In the genomic region with DNA sequence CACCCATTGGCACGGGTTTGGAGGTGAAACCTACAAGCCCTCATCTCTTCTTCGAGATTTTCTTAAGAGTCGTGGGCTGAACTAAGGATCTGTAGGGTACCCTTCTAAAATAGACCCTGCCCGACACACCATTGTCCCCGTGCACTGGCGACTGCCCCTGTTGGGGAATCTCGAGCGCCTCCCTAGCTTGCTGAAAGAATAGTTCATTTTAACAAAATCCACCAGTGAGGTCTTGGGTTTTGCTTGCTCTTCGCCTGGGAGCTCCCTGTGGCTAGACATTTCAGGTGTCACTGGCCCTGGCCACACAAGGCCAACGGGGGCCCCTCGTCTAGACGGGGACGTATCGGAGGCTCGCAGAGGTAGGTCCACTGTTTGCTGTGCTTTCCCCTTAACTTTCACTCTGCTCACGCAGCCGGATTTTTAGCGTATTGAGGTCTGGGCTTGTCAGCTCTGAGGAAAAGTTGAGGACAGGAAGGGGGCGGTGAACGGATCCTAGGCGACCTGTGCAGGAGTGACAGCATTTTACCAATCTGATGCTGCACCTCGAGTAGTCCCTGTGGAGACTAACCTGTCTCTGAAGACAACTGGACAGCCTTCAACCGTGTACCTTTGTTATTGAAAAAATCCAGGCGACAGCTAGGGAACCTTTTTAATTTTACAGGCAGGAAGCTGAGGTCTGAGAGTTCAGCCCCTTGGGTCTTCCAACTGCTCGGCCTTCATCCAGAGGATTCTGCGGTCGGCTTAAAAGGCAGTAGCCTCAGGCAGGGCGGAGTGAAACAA, we compare ENCODE assay signal across 7 mouse cellular contexts. TPM values are rescaled to one million over a fixed set of nuclear protein-coding genes. Genes with fewer than 3 reads are reported as not detected.
A peak's percentile ranks its signal among the peaks of the same experiment; 100 is the strongest.
DNase-seq lines count a peak whose midpoint lies in the region; ATAC-seq and TF ChIP-seq lines count a peak whose summit lies in the region.

No protein-coding gene starts in this region.

- H3K27ac ChIP-seq in cerebellum, adult 2 months (ENCODE audit: insufficient read depth, low read length): peak overlapping the region; percentile 4; the same call in 1 of the 2 replicates
- peak overlapping the region; percentile 94 for H3K27ac ChIP-seq in hindbrain, embryonic 13.5 days

- H3K4me1 ChIP-seq in cerebellum, adult 2 months (ENCODE audit: control insufficient read depth, insufficient read depth, low read length): no peaks in the 10 kb centered on the region; the same call in 1 of the 2 replicates
- H3K4me1 ChIP-seq in hindbrain, embryonic 13.5 days (replicated peaks): peaks cover 57% of the 10 kb centered on the region
- peaks cover 33% of the 10 kb centered on the region for H3K4me1 ChIP-seq in megakaryocyte, embryonic 14.5 days

- H3K4me3 ChIP-seq in cerebellum, adult 2 months (replicated peaks; ENCODE audit: insufficient read depth, low read depth, low read length): peak overlapping the region; percentile 71
- H3K4me3 ChIP-seq in hindbrain, embryonic 13.5 days: peak overlapping the region; percentile 76
- peak overlapping the region; percentile 89 for H3K4me3 ChIP-seq in megakaryocyte, embryonic 14.5 days (replicated peaks)

- intact Hi-C loops in left cerebral cortex, postnatal 10 days (cut with DNase I): loop anchor here (5.0 kb wide), 2 partner anchors 46 to 74 kb away; no protein-coding TSS in a partner anchor

- H3K4me2 ChIP-seq in hindbrain, embryonic 13.5 days: peak overlapping the region; percentile 90

- peak; percentile 58 for DNase-seq in NIH3T3 (ENCODE audit: low read depth)
- peak; percentile 33 to 37 for DNase-seq in cerebellum, adult 2 months
- DNase-seq in left cerebral cortex, postnatal 10 days (ENCODE audit: extremely low spot score in 1 of 2, low spot score in 2 of 2): peak; percentile 40 to 62
- DNase-seq in right cerebral cortex, postnatal 4 days: peak; percentile 49

- ATAC-seq in frontal cortex, adult (ENCODE audit: low TSS enrichment): peak; percentile 69
- peak; percentile 59 for ATAC-seq in hindbrain, embryonic 13.5 days (ENCODE audit: low FRiP score)

- TF ChIP-seq POLR2A in cerebellum, adult 2 months (IDR thresholded peaks at IDR 0.05; ENCODE audit: borderline replicate concordance, insufficient read depth, low read length): no peak

- H3K9me3 ChIP-seq in hindbrain, embryonic 13.5 days: no peaks in the 10 kb centered on the region
- peaks cover 1% of the 10 kb centered on the region for H3K9me3 ChIP-seq in megakaryocyte, embryonic 14.5 days

- no peak for TF ChIP-seq CTCF in cerebellum, adult 2 months (IDR thresholded peaks at IDR 0.05; ENCODE audit: borderline replicate concordance, insufficient read depth, low read depth, low read length)

- 1% methylated on average over 28 of the region's 28 CpGs for WGBS in cerebellum, adult 2 months
- WGBS in hindbrain, embryonic 13.5 days: 0% methylated on average over 28 of the region's 28 CpGs

- no peaks in the 10 kb centered on the region; the same call in 1 of the 2 replicates for H3K27me3 ChIP-seq in cerebellum, adult 2 months (ENCODE audit: control insufficient read depth, insufficient read depth, low read length)
- no peaks in the 10 kb centered on the region for H3K27me3 ChIP-seq in hindbrain, embryonic 13.5 days
- peaks cover 84% of the 10 kb centered on the region for H3K27me3 ChIP-seq in megakaryocyte, embryonic 14.5 days (replicated peaks)

- peak overlapping the region; percentile 95 for H3K9ac ChIP-seq in hindbrain, embryonic 13.5 days

- no peaks in the 10 kb centered on the region for H3K36me3 ChIP-seq in hindbrain, embryonic 13.5 days
- no peaks in the 10 kb centered on the region for H3K36me3 ChIP-seq in megakaryocyte, embryonic 14.5 days (replicated peaks; ENCODE audit: low read length)

RNA-seq across cellular contexts. Expression of gene St6gal1, which starts 1.5 kb away (rescaled TPM):
- polyA plus RNA-seq in cerebellum, adult 2 months (2012; rRNA removed): 11.2 and 11.5 TPM in 2 replicates
- 38.9 and 41.6 TPM in 2 replicates for polyA plus RNA-seq in hindbrain, embryonic 13.5 days (2015; fragmentation: Nextera tagmentation; extraction: Ambion mirVana)
- 10 to 100 TPM; 10.3 to 12.0 TPM for total RNA-seq in left cerebral cortex, postnatal 10 days (2021)
- polyA plus RNA-seq in megakaryocyte, embryonic 14.5 days (2012; ENCODE audit: insufficient read depth, low replicate concordance): not detected in 2 replicates

Comparison
In these comparisons a context has a peak if more than half of its experiments do, and no peak if none do; other contexts are left out.
1. Peak in every context shown above with its lines: DNase-seq, ATAC-seq, H3K4me3 ChIP-seq and H3K27ac ChIP-seq.
2. RNA of gene St6gal1, which starts 1.5 kb away (polyA plus RNA-seq): 38.9 to 41.6 TPM in hindbrain, embryonic 13.5 days and 11.2 to 11.5 TPM in cerebellum, adult 2 months; not detected in megakaryocyte, embryonic 14.5 days; every median in the first group is over 10 times any median in the second.